Mouse (Mus musculus): Measurements from ENCODE around the gene Kcnh1. TPM values are rescaled to one million over a fixed set of nuclear protein-coding genes. Genes with fewer than 3 reads are reported as not detected.

Gene Kcnh1
- polyA plus RNA-seq, 2 experiments from 2014 or later = 0.19 TPM; not detected in 1

DNA sequence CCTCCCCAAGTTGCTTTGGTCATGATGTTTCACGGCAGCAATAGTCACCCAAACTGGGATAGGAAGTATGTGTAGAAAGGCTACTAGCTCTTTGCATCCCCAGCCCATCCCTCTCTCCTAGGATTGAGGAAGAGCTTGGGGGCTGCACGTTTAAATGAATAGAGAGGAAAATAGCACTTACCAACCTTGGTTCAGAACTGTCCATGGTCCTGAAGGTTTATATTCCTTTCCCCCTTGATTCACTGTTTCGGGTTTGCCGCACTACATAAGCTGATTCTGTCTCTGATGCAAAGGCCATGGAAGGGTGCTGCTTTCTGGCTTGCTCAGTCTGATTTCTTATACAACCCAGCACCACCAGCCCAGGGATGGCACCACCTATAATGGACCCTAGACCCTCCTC is 281.8 kb downstream of the Kcnh1 start:
- ATAC-seq = no peak

DNA sequence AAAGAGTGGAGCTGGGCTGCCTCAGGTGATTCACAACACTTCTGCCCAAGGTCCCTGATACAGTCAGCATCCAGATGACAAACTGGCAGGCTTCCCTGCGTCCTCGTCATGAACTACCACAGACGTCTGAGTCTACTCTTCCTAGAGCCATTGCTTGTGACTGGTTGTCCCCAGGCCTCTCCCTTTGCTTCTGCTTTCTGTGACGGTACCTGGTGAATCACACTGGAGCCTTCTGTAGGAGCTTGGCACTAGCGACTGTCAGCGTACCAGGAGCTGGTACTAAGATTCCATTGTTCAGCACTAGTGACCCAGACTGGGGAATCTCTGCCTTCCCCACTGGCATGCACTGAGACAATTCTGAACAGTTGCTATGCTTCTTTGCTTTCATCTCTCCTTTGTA is 282.6 kb downstream of the Kcnh1 start:
- no peak for ATAC-seq

DNA sequence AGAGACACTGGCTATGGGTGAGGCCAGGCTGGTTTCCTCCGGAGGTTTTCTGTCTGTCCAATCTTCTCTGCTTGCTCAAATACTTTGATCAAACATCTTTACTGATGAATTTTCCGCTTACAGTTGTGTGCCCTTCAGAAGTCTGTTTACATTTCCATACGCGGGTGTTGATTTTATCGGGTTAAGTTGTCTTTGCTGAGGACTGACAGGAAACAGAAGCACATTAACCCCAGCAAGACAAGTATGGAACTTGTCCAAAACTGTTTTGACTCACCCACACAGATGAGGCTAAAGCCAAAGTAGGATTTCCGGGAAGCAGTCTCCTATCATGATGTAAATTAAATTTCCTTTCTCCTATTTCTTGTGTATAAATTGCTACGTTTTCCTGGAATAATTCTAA is 286.1 kb downstream of the Kcnh1 start:
- ATAC-seq = no peak

DNA sequence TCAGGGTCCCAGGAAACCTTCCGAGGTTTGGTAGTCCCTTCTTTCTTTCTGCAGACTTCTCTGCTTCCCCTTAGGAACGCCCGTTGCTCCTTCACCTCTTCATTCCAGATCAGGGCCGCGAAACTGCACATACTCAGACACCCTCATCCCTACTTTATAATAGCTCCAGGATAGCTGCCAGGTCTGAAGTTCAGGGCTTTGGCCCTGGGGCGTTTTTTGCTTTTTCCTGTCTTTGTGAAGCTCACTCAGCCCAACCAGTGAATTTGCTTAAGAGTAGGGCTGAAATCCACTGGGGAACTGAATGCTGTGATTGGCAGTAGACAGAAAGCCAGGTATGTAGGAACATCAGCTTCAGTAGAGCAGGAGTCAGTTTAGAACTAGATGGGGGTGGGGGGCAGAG is 287.0 kb downstream of the Kcnh1 start:
- ATAC-seq = no peak

DNA sequence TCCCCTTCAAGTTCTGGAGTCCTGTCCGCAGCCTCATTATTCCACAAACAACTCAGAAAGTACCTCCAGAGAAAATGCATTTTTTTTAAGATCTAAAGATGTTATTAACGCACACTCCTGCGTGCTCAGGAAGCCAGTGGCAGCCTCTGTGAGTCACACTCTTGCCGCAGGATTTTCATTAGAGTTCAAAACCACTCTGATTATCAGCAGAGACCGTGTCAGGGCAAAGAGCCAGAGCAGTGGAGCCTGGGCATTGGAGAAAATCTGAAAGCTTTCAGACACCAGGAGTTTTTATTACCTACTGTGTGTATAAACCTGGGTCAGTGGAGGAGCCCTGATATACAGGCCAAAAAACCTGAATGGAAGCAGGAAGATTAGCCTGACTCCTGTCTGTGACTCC is 287.6 kb downstream of the Kcnh1 start:
- ATAC-seq = no peak

DNA sequence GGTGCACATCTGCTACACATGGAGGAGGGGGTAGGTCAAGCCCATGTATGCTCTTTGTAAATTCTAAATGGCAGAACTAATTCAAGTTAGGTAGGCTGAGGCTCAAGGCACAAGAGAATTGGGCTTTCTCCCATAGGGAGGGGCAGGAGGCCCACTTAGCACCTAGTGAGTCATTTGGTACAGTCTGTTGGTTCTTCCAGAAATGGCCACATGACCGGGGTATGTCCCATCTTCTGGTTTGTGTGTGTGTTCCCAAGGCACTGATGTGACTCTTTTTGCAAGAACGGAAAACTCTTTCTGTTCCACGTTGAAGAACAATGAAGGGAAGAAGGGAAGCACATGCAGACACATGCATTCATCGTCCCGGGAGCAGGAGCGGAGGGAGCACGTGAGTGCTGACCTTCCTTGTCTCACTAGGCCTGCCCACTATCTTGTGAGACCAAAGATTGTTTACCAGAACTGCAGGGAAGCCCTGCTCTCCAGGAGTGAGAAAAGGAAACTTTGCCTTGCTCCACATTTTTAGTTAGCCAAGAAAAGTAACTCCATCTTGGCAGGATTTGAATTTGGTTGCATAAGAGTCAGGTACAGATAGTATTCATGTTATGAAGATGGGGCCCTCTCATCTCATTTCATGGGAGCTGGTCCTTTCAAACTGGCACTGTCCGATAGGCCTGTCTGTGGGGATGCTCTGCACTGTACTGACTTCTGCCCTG is 289.7 kb downstream of the Kcnh1 start:
- no peak for ATAC-seq

DNA sequence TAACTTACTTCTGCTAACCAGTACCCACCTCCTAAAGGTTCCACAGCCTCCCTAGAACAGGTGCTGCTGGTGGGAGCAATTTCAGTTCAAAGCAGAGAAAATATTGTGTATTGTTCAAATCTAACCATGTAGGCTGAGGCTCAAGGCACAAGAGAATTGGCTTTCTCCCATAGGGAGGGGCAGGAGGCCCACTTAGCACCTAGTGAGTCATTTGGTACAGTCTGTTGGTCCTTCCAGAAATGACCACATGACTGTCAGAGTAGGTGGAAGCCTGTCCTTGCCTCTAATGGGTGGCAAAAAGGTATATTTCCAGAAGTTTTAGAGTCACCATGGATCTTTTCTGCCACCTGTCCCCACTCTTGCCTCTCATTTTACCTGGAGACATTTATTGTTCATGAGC is 290.9 kb downstream of the Kcnh1 start:
- ATAC-seq = no peak

DNA sequence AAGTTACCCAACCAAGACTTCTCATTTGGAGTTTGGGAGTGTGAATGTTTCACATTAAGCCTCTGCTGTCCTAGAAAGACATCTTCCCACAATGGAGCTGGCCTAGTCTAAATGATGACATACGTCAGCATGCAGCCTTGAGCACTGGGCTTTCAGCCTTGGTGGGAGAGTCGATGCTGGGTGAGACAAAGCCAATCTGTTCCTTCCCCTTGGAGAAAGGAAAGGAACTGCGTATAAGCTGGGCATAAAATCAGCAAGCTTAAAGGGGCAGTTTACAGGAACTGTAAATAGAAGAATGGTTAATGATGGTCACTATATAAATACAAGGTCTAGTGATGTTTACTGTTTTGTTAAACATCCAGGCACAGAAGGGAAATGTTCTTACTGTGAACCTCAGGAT is 294.5 kb downstream of the Kcnh1 start:
- no peak for ATAC-seq

DNA sequence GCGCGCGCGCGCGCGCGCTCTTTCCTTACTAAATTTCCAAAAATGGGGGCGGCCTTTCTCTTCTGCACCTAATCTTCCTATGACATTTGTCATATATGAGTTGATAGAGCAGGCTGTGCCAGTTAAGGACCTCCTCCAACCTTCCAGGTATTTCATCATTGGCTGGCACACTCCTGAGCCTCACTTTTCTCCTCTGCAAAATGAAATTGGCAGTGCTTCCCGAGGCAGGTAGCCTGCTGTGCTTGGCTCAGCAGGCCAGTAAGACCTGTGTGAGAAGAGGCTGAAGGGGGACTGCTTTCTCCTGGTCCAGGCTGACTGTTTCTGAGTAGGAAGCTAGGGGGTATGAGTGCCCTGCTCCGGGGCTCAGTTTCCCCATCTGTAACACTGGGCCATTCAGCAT is 297.0 kb downstream of the Kcnh1 start:
- ATAC-seq = no peak

DNA sequence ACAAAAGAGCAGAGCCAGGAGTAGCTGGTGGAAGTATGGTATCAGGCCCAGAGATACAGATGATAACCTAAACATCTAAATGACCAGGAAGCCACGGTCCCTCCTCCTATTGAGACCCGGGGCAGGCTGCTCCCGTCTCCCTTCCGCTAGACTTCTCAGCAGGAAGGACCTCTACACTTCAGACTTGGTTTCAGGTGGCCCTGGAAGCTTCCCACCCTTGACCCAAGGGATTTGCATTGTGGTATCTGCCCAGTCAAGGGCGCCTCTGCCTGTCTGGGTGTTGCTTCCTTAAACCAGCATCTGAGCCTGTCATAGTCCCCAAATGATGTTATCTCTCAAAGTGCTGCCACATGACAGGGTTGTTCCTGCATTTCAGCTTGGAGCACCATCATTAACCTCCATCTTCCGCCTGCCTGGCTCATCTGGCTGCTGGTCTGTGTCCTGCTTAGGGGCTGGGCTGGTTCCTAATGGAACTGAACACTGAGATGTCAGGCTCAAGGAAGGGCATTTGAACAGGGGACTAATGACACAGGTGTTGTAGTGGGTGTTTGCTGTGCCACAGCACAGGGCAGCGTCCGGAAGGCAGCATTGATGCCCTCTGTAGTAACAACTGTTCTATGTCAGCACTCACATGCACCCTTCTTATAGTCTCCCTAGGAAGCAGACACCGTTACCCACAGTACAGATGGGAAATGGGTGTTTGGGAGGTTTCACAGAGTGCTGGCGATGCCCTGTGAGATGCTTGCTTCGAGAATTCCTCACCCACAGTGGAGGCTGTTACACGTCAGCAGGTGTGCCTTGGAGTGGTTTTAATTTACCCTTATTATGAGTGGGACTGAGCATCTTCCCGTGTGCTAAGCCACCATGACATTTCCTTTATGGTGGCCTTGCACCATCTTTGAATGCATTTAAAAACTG is 299.6 kb downstream of the Kcnh1 start:
- ATAC-seq = no peak

DNA sequence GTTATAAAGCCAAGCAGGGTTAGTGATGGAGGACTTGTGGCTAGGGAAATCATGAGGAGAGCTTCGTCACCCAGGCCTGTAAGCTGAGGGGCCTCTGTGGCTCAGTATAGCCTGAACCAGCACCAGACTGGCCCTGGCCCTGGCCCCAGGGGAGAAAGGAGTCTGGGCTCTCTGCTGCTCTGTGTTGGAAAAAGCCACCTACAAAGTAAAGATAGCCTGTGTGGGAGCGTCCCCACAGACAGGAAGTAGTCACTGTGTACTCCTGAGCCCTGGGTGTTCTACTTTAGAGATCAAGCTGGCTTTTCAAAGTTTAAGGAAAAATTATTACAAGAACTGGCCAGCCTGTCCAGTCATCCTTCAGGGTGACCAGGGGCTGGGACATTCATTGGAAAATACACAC is 306.9 kb downstream of the Kcnh1 start:
- ATAC-seq = no peak

DNA sequence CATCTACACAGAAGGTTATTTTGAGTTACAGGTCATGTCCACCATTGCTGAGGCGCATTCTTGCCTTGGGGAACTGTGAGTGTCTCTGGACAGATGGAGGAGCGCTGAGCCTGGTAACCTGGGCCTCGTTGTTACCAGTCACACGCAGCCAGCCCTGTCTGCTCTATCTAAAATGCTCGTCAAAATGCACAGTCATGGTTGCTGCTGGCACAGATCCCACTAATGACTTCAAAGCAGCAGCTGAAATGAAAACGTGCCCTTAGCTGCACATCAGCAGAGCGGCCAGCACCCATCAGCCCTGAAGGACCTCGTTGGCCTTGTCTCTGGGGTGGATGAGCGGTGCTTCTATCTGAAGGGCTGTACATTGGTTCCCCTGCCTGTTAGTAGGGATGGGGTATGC is 311.4 kb downstream of the Kcnh1 start:
- no peak for ATAC-seq

DNA sequence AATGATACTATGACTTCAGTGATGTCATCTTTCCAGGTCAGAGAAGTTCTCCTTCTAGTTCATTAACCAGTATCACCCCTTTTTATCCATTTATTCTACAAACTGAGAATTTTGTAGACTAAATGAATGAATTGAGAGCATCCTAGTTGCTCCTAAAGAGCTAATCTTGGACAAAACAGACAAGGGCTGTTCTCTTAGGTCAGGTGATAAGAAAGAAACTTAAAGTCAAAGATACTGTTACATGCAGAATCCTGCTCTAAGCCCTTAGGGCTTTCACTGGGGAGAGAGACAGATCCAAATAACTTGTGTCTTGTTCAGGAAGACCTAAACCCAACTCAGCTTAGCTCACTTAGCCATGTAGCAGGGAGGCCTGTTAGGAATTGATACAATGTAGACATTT is 312.3 kb downstream of the Kcnh1 start:
- ATAC-seq = no peak

DNA sequence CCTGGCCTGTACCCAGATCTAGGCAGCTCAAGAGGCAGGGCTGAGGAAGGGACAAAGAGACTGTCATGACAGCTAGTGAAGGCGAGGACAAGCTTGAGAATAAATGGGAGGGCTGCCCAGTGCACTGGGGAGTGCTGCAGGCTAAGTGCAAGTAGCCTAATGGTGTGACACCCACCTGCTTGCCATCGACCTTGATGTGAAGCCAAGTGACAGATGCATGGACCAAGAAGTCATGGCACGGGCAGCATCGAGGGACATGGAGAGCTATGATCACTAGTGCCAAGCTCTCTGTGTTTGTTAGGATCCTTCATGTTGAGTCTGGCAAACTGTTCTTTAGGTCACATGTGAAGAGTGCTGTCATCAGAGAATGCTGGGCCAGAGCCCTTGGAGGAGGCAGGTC is 313.1 kb downstream of the Kcnh1 start:
- no peak for ATAC-seq

DNA sequence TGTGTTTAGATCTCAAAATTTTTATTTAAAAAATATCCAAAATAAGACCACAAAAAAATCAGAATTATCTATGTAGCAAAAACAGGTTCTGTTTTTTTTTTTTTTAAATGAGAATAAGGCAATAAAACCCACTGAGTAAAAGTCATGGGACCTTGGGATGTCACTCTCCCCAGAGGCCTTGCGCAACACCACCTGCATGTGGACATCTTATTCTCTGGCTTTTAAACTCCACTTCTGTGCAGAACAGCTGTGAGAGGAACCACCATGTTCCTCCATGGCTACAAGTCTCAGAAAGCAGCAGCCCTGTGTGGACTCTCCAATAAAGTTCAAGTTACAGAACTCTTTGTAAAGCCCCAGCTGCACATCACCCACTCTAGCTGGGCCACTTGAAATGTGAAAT is 322.2 kb downstream of the Kcnh1 start:
- no peak for ATAC-seq

DNA sequence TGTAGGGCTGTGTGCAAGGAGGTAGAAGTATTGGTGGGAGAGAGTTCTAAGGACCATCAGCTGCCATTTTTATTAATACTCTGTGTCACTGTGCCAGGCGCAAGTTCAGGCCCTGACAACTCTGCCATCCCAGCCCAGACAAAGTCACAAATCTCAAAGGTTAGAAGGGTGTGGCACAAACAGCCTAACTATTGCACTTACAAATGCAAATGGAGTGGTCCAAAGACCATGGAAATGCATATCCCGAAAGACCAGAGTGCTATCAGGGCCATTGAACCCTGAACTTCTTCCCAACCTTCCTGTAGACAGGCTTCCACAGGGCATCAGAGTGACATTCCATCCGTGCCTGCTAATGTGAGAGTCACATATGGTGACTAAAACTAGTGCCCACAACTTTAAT is 324.8 kb downstream of the Kcnh1 start:
- no peak for ATAC-seq

DNA sequence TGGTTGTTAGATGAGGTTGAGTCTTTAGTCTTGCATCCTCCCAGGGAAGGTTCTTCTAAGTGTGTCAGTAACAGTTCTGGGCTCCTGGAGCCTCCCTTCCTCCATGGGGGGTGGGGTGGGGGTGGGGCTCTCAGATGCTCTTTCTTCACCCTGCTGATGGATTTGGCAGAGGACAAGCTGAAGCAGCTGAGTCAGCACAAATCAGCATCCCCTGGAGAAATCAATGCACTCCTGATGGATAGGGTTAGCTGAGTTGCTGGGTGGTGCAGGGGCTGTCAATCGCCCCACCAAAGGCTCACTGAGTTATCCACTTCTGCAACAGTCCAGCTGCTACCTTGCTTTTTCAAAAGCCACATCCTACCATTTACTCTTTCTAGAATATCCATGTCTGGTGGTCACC is 329.1 kb downstream of the Kcnh1 start:
- ATAC-seq = no peak

DNA sequence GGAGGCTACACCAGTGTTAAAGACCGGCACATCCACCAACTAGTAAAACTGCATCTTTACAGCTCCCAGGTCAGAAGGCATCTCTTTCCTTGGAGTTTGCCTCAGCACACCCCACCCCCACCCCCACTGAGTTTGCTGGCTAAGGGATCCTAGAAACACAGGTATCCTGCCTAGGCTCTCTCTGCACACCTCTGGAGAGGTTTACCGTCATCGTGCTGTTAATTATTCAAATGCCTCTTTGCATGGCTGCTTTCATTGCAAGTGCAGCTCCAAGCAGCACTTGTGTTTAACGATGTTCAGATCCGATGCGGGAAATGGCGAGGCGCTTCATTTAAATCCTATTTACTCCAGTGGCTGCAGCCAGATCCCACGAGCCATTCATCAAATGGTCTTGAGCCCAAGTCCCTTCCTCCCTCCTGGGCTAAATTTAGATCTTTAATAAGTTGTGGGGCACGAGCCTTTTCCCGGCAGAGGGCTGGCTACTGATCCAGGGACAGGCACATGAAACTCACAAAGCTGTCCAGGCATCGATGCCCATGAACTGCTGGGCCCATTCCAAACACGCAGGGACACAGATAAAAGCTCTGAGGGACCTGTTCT is 330.4 kb downstream of the Kcnh1 start:
- no peak for ATAC-seq

DNA sequence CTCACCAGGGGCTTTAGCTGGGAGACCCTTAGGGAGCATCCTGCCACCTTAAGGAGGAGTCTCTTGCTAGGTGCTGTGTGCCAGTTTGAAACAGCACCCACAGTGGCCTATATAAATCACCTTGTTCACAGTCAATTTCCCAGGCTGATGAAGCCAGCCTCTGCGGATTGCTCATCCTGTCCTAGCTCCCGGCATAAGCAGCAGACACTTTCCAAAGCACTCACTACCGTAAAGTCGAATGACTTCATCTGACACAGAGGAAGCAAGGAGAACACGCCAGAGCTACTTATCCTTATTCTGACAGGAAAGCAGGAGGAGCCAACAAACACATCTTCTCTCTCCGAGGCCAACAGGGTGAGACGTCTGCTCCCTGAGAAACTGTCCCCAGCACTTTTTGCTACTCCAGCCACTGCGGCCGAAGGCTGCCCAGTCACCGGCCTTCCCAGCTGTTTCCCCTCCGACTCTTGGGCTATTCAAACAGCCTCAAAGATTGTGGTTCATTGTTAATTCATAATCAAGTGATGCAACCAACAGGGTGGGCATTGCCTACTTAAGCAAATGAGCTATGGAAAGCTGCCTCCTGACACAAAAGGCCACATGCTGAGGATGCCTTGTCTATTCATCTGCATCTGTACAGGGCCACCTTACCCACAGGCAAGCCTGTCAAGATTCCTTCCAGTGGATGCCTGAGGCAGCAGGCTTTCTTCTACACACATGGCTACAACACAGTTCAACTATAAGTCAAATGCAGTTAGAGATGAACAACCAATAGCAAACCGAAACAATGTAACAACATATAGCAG is 332.0 kb downstream of the Kcnh1 start:
- ATAC-seq = no peak

DNA sequence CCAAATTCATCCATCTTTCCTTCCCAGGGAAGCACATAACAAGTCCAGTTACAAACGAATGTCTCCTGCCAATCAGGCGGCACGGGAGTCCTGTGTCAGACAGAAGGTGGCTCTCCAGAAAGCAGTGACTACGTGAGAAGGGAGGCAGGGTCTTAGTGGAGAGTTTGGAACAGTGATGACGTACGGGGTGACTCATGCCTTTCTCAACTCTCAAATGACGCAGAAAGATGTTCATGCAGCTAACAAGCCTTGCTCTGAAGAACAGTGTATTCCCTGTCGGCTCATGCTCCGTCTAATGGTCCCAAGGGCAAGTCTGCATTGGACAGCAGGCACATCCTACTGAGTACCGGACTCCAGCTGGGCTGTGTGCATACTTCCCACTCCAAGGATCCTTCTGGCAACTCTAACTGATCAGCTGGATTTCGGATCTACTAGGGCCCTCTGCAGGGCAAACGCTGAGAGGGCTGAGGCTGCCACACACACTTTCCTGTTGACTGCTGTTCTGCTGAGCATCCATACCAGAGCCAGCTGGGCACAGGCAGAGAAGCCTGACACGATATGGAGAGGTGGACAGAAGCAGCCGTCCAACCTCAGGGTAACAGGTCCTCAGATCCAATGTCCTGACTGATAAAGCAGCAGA is 335.3 kb downstream of the Kcnh1 start:
- ATAC-seq = no peak

DNA sequence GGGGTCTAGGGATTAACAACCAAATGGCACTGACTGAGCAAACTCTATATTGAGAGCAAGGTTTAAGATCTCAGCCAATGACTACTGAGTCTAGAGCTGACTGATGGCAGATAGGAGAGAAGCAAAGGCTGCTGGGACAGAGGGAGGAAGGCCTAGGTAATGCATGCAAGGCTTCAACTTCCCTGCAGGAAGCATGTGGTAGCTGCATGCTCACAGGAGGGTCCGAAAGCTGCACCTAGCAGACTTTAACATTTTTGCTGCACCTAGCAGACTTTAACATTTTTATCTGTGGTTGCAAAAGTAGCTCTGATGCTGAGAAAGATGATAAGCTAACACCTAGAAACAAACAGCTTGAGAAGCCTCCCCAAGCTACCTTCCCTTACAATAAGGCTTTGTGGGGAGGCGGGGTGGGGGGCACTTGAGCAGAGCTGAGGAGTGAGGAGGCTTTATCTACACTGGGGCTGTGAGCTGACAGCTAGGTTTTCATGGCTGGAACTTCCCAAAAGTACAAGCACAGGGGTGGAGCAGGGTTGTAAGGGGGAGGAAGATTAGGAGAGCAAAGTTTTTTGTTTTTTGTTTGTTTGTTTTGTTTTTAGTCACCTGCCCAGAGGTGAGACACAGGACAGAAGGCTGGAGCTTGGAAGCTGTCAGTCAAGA is 341.0 kb downstream of the Kcnh1 start:
- no peak for ATAC-seq

DNA sequence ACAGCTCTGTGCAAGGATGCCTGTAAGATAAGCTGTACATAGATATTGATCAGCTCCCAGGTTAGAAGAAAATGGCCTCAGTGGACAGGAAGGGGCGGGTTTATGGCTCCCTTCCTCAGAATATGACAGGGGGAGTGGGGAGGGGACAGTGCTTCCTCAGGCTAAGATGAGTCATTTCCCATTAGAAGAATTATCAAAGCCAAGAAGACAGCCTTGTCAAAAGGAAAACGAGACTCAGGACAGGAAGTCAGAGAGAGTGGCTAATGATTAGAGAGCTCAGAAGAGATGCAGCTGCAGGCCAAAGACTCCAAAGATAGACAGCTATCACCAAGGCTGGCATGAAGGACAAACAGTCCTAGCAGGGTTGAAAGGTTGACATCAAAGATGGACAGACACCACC is 341.6 kb downstream of the Kcnh1 start:
- ATAC-seq = no peak

All from activated CD4-positive, CD25-positive, alpha-beta regulatory T cell, adult 4 months (primary cell).